Mouse (Mus musculus): ENCODE data around the gene Eif2s3y. TPM values are rescaled to one million over a fixed set of nuclear protein-coding genes. Genes with fewer than 3 reads are reported as not detected.

The Eif2s3y gene
- total RNA-seq (2023): 127 to 145 TPM (median 139 TPM) in 4 replicates

GRCm38 (mm10) chrY:1009882-1010751 is at the start of gene Eif2s3y:
Eif2s3y (plus strand) TSS chrY:1010543.

Other genes with a start within 250 kb of the Eif2s3y start
- gene Zfy1, start 213.1 kb upstream of the Eif2s3y start, total RNA-seq (2023): not detected in 4 replicates
- not detected in 4 replicates for gene Uba1y, start 191.9 kb upstream of the Eif2s3y start, total RNA-seq (2023)
- 37.8 to 48.1 TPM (median 45.0 TPM) in 4 replicates for gene Kdm5d, start 112.8 kb upstream of the Eif2s3y start, total RNA-seq (2023)
- gene Uty, start 235.2 kb downstream of the Eif2s3y start, total RNA-seq (2023): 48.9 to 60.0 TPM (median 51.1 TPM) in 4 replicates

All from B cell, adult 62 days (primary cell).